Mouse (Mus musculus) layer of hippocampus, adult 11-12 months (tissue): ENCODE measurements around the gene Slc25a45.

Experiments used
- DNase-seq: peaks from one replicate; pipeline ENCODE4 v3.0.0; 2022; ENCODE audit warnings: low spot score

The Slc25a45 gene

DNA sequence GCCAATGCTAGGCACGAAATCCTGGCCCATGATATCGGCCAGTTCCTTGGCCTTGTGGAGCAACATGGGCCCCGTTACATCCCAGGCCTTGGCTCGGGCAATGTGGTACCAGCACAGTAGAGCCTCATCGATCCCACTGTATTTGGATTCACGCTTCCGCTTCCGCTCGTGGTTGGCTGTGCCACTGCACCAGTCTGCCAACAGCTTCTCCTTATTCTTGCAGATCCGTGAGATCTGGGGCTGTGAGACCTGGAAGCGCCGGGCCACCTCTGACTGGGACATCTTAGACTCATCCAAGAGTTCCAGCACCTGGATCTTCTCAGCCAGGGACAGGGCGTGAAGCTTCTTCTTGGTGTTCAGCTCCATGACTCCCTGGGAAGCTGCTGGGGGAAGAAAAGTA, 15.1 kb downstream of the Slc25a45 start:
- DNase-seq = no peak

GRCm38 (mm10) chr19:5893282-5894001, 15.8 kb downstream of the Slc25a45 start:
- no peak for DNase-seq

DNA sequence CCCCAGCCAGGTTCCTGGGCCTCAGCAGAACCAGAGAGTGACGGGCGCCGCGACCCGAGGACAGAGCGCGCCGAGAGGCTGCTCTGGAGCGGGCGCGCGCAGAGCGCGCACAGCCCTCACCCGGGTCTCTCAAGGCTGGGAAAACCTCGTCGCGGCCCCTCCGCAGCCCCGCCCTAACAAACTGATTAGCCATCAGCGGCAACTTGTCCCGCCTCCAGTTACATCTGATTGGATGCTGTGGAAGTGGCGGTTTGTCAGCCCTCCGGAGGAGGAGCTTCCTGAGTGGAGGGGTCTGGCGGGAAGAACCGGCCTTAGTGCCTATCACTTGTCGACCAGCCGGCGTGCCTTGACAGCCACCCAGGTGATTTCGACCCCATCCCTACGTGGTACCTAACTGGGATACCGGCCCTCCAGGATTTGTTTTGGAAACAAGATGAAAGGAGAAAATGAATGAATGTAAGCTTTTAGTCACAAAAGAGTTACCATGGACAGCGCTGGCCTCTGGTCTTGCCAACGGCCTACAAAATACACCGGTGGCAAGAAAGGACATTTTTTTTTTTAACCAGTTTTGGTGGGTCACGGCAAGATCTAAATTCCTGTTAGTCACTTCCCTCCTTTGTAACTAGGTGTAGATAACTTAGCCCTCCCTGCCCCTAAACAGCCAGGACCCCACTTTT, 16.5 kb downstream of the Slc25a45 start, which contains the start of gene Tigd3:
Gene Tigd3 (minus strand): TSS at position 148 of the 677 bp plus-strand sequence.
- DNase-seq = peak; percentile 94

DNA sequence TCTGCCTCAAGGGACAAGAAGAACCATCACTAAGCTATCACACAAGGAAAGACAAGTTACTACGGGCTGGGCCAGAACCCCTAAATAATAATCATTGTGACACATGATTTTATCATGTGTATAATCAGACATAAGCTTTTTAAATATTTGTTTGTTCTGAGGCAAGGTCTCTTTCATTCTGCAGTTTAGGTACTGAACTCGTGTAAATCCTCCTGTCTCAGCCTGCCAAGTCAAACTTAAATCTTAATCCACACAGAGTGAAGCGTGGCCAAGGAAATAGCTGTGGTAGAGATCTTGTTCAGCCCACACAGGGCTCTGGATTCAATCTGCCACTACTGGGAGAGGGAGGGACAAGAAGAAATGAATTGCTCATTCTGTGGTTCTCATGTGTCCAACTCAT, 29.7 kb downstream of the Slc25a45 start:
- no peak for DNase-seq

- DNase-seq = no peak
These were observed 32.6 kb downstream of the Slc25a45 start for GRCm38 (mm10) chr19:5910221-5910620.

GRCm38 (mm10) chr19:5911430-5912102, 34.0 kb downstream of the Slc25a45 start:
- DNase-seq = no peak

DNA sequence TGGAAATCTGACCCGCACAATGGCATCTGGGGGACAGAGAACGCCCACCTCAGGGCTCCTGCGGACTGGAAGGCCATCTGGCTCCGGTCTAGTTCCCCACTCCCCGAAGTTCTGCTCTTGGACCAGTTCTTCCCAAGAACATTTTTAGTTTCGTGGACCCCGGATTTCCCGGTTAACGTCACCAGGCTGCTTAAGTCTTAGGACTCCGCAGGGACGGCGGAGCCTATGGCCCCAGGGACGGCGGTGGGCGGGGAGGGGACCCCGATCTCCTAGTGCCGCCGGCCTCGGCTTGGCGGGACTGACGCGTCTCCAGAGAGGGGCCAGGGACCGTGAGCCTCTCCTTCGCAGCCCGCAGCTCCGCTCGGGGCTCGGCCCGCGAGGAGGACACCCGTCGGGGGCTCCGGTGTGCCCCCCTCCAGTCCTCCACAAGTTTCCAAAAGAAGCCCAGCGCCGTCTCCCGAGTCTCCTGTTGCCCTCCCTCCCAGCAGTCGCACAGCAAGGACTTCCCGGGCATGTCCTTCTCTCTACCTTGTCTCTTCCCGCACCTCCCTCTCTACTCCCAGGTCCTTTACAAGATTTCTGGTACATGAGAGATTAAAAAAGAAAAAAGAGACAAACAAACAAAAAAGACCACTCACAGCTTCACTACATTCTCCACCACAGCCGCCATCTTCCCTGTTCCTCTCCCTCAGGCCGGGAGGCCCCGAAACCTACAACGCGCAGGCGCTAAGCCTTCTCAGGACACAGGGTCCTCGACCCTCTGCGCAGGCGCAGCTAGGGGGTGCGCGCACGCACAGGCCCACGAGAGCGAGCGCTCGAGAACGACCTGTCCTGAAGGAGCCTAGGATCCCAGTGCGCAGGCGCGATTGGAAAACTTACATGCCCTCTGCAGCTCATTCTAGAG, 34.7 kb downstream of the Slc25a45 start:
- peak; percentile 99 for DNase-seq

GRCm38 (mm10) chr19:5913007-5913719, 35.6 kb downstream of the Slc25a45 start, which contains the start of gene Dpf2:
Dpf2 (minus strand) TSS chr19:5913010.
- no peak for DNase-seq

- DNase-seq = no peak
These were observed 44.1 kb downstream of the Slc25a45 start for GRCm38 (mm10) chr19:5921715-5922114.

GRCm38 (mm10) chr19:5922119-5922942, 44.7 kb downstream of the Slc25a45 start:
- no peak for DNase-seq

DNA sequence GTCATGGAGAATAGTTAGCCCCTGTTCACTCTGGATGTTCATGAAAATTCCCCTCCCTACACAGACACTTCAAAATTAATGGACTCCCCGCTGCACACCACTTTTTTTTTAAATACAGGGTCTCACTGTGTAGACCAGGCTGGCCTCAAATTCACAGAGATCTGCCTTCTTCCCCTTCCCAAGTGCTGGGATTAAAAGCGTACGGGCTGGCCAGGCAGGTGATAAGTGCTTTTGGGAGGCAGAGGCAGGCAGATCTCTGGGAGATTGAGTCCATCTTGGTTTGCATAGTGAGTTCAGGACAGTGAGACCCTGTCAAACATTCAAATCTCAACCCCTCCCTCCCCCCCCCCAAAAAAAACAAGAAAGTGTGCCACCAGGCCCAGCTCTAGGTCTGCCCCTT, 45.4 kb downstream of the Slc25a45 start:
- no peak for DNase-seq

DNA sequence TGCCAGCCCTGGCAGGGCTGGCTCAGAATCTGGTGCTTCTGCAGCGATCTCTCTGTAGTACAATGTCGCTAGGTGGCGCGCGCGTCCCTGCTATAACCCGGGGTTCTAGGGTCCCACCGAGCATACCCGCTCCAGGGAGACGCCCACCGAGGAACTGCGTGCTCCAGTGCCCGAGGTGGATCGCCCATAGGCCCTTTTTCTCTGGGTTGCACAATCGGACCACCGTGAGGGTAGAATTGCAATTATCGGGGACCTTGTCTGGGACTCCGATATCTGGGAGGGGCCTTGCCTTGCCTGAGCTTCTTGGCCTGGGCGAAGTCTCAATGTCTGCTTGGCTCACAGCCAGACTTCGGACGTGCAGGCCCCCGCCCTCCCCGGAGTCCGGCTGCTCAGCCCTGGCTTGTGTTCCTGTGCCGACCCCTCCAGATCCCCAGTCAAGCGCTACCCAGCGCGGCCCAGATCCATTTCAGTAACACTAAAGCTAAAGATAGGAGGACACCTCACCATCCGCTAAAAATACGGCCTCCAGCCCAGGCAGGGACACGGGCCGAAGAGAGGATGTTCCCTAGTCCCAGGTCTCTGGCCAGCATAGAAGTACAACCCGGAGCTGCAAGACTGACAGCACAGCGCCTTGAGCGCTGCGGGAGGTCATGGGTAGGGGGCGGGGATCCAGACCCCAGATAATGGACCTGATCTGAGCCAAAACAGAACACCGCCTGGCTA, 46.5 kb downstream of the Slc25a45 start:
- DNase-seq = peak; percentile 90

DNA sequence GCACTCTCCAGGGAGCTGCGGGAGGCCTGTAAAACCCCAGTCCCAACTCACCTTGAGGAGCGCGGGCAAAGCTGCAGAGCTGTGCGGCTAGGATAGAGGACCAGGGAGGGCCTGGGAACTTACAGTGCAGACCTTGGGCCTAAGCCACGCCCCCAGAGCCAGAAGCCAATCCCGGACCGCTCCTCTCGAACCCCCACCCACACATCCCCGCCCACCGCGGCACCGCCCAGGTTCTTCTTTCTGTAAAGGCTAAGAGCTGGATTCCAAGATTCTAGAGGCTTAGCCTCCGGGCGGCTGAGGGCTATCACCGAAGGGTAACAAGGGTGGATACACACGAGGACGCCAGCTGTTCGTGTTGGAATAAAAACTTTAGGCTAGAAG, 47.1 kb downstream of the Slc25a45 start, which contains the start of gene Cdc42ep2:
Gene Cdc42ep2 (minus strand): TSS at position 104 of the 381 bp plus-strand sequence.
- DNase-seq = peak; percentile 92

- no peak for DNase-seq
These were observed 47.8 kb downstream of the Slc25a45 start for GRCm38 (mm10) chr19:5925311-5925855.

- no peak for DNase-seq
These were observed 49.4 kb downstream of the Slc25a45 start for GRCm38 (mm10) chr19:5927026-5927425.

DNA sequence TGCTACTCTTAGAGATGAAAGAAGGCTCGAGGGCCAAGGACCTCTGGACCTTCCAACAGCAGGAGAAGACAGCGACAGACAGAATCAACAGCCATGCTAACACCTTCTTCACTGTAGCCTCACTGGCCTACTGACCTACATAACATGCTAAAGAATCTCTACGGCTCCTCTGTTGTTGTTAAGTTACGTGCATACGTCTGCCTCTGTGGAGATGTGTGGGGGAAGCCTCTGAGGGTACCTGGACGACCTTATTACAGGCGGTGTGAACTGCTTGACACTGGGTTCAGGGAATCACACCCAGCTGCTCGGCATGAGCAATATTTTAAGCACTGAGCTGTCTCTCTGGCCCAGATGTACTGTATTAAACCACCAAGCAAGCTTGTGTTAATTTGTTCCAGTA, 49.9 kb downstream of the Slc25a45 start:
- DNase-seq = no peak

GRCm38 (mm10) chr19:5928104-5928503, 50.5 kb downstream of the Slc25a45 start:
- DNase-seq = no peak

DNA sequence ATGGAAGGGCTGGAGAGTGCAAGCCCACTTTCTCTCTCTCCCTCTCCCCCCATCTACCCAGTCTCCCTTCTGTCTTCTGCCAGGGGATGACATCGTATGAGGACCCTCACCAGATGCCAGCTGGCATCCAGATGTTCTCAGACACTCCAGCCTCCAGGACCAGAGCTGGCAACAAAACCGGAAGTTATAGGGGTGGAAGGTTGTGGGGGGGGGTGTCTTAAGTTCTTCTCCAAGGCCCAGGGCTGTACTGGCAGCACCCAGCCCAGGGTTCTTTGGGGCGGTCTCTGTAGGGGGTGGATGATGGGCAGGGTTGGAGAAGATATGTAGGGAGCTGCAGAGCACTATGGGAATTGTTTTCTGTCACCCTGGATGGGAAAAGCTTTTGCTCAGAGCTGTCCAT, 50.9 kb downstream of the Slc25a45 start:
- no peak for DNase-seq
